22 mouse cellular contexts compared by ENCODE assay signal in genomic region chr3:102667796-102668195, GRCm38 (mm10).
A peak's percentile ranks its signal among the peaks of the same experiment; 100 is the strongest.
DNase-seq lines count a peak whose midpoint lies in the region; ATAC-seq and TF ChIP-seq lines count a peak whose summit lies in the region.
"Had no signal": no experiment of that assay in that cellular context is flagged by ENCODE, and none has a peak within 500 bp of the region (broad histone marks: within the 10 kb centered on the region; RNA-seq: fewer than 3 reads in every experiment).

No protein-coding gene starts in this region.

- intact Hi-C loops in gastrocnemius, adult 2 months (cut with DNase I) = no loop called here

- H3K4me2 ChIP-seq in limb, embryonic 12.5 days = no peak overlapping the region
- H3K4me2 ChIP-seq: forebrain, embryonic 13.5 days; heart, embryonic 11.5 days; heart, embryonic 15.5 days; hindbrain, embryonic 15.5 days had no signal

- no peak overlapping the region for H3K4me3 ChIP-seq in gastrocnemius, adult 2 months
- no peak overlapping the region for H3K4me3 ChIP-seq in limb, embryonic 12.5 days (replicated peaks)
- H3K4me3 ChIP-seq: forebrain, embryonic 13.5 days; heart, embryonic 15.5 days; hindbrain, embryonic 15.5 days had no signal

- H3K27ac ChIP-seq in gastrocnemius, adult 2 months = peak overlapping the region; percentile 31; the same call in 1 of the 2 replicates
- peak overlapping the region; percentile 30; the same call in 1 of the 2 replicates for H3K27ac ChIP-seq in limb, embryonic 12.5 days
- H3K27ac ChIP-seq: forebrain, embryonic 13.5 days; heart, embryonic 15.5 days; hindbrain, embryonic 15.5 days had no signal

- no peak for ATAC-seq in limb, embryonic 12.5 days (ENCODE audit: insufficient number of reproducible peaks, insufficient read depth, low FRiP score, low TSS enrichment, low read depth)
- ATAC-seq: activated CD4-positive, CD25-positive, alpha-beta regulatory T cell, adult 4 months; forebrain, embryonic 13.5 days; forebrain, postnatal 0 days; intestine, embryonic 16.5 days; Patski had no signal

- H3K36me3 ChIP-seq in limb, embryonic 12.5 days = no peaks in the 10 kb centered on the region
- H3K36me3 ChIP-seq: heart, embryonic 15.5 days; hindbrain, embryonic 15.5 days had no signal

- TF ChIP-seq CTCF in gastrocnemius, adult 2 months (IDR thresholded peaks at IDR 0.05) = no peak

- WGBS in limb, embryonic 12.5 days = 70% methylated on average over 3 of the region's 3 CpGs

- no peak for DNase-seq in gastrocnemius, adult 2 months
- DNase-seq in gastrocnemius, postnatal 4 days (ENCODE audit: low spot score in 2 of 2) = no peak
- DNase-seq in 3T3-L1 (ENCODE audit: low read depth, low spot score) (peak; percentile 94), NIH3T3 (ENCODE audit: low read depth) (peak; percentile 84)
- no peak for DNase-seq in frontal cortex, postnatal 10 days (ENCODE audit: low spot score in 2 of 2)
- no peak for DNase-seq in lung, postnatal 4 days
- DNase-seq in adrenal gland, adult (ENCODE audit: inconsistent age in 2 of 2, low spot score in 1 of 2) = no peak
- DNase-seq: adrenal gland, adult 2 months; adrenal gland, postnatal 25 days; cerebellum, adult 18-20 months; cerebellum, postnatal 10 days; forebrain, postnatal 0 days; heart, postnatal 14 days; kidney, adult 8-10 months had no signal

- H3K9me3 ChIP-seq in limb, embryonic 12.5 days = no peaks in the 10 kb centered on the region
- H3K9me3 ChIP-seq: forebrain, embryonic 13.5 days; heart, embryonic 15.5 days; hindbrain, embryonic 15.5 days had no signal

- no peak overlapping the region for H3K9ac ChIP-seq in limb, embryonic 12.5 days (replicated peaks)
- H3K9ac ChIP-seq: forebrain, embryonic 13.5 days; forebrain, postnatal 0 days; heart, embryonic 15.5 days; hindbrain, embryonic 15.5 days had no signal

- peaks cover 11% of the 10 kb centered on the region for H3K4me1 ChIP-seq in limb, embryonic 12.5 days (replicated peaks)
- H3K4me1 ChIP-seq: forebrain, embryonic 13.5 days; hindbrain, embryonic 15.5 days had no signal

- H3K27me3 ChIP-seq in limb, embryonic 12.5 days = no peaks in the 10 kb centered on the region
- H3K27me3 ChIP-seq: forebrain, embryonic 13.5 days; heart, embryonic 15.5 days; hindbrain, embryonic 15.5 days; Patski had no signal

Comparison
In these comparisons a context has a peak if more than half of its experiments do, and no peak if none do; other contexts are left out.
1. DNase-seq: peak in 3T3-L1 (single experiment) and NIH3T3 (single experiment); none in gastrocnemius, adult 2 months (single experiment), gastrocnemius, postnatal 4 days (0 of 2), frontal cortex, postnatal 10 days (0 of 2), lung, postnatal 4 days (0 of 2) and adrenal gland, adult (0 of 2).